Mouse (Mus musculus) heart, postnatal 36 days (tissue): ENCODE data around the gene Gm5416. TPM values are rescaled to one million over a fixed set of nuclear protein-coding genes. Genes with fewer than 3 reads are reported as not detected.
"Not testable (repeated sequence)": the region's sequence is repeated elsewhere in the genome, so short reads cannot be mapped to it uniquely, and the experiment has no call there.

Source experiments
- DNase-seq, 2 experiments: peaks; one replicate each; pipeline ENCODE4 v3.0.0; 2021 to 2022
- intact Hi-C: fragments of 180-260 bp; cut with DNase I; formaldehyde crosslinking; loops from one replicate; pipeline ENCODE4 v1.15.1; 2025
- total RNA-seq, 2 experiments: library from RNA; stranded (reverse); gene quantifications; 2 replicates each; pipeline ENCODE4 v1.2.3; 2021

The Gm5416 gene
- total RNA-seq: not detected

GRCm38 (mm10) chr16:36209967-36210453 lies at the start of gene Gm5416:
Gene Gm5416 (plus strand): TSS chr16:36210403.
- intact Hi-C loops: no loop called here
- DNase-seq: no peak

GRCm38 (mm10) chr16:36167841-36168240 lies 42.4 kb upstream of the Gm5416 start:
- intact Hi-C loops, DNase-seq: not testable (repeated sequence)

GRCm38 (mm10) chr16:36176108-36176507 lies 34.1 kb upstream of the Gm5416 start:
- intact Hi-C loops: no loop called here
- DNase-seq: no peak

DNA sequence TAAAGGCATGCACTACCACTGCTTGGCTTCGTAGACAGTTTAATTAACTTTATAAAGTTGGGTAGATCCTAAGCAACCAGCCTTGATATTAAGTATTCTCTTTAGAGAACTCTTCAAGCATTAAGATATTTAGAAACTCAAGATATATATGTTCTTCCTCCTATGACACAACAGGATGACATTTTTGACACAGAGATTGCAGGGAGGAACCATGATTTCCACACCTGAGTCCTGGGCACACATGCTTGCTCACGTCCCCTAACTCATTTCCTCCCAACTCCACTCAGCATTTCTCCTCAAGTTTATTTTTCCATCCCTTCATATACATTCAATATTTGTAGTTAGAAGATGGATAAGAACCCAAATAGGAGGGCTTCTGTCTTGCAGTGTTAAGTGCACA lies 30.3 kb upstream of the Gm5416 start:
- intact Hi-C loops: no loop called here

DNA sequence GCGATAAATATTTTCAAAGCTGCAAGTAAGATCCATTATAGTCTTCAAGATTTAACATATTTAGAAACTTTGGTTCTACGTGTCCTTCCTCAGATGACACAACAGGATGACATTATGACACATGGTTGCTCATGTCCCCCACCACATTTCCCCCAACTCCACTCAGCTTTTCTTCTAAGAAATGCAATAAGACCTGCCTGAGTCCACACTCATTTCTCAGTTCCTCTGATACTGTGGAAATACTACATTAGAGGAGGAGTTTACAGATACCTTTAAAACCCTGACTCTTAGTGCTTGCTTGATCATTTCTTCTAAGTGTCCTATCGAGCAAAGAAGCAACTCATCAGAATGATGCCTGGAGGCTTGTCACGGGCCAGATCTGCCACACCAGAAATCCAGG lies 26.3 kb upstream of the Gm5416 start, which contains the start of gene Gm5483:
Gm5483 (plus strand) TSS at position 301 of the 400 bp plus-strand sequence.
- intact Hi-C loops, DNase-seq: not testable (repeated sequence)

More for the DNA sequence above, 30.3 kb upstream of the Gm5416 start:
- DNase-seq: no peak

GRCm38 (mm10) chr16:36199226-36199625 lies 11.0 kb upstream of the Gm5416 start:
- intact Hi-C loops: no loop called here
- DNase-seq: no peak

- no peak for DNase-seq
Observed at GRCm38 (mm10) chr16:36203846-36204245, 6.4 kb upstream of the Gm5416 start.

DNA sequence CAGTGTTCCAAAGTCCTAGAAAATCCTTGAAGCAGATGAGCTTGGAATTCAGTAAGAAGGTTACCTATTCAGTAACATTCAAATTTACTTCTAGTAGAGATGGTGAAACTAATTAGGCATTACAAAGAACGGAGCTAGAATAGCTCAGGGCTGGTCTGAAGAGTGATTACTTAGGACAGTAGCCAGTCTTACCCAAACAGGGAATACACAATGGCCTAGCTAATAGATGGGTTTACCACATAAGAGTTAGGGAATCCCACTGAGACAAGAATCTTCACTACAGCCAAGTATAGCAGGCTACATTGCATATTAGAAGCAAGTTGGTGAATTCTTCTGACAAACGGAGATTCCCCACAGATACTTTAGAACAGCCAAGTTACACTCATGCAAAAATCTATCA lies 4.5 kb upstream of the Gm5416 start:
- intact Hi-C loops, DNase-seq: not testable (repeated sequence)

More at GRCm38 (mm10) chr16:36203846-36204245, 6.4 kb upstream of the Gm5416 start:
- intact Hi-C loops: no loop called here

- DNase-seq, intact Hi-C loops: not testable (repeated sequence)
Observed at GRCm38 (mm10) chr16:36221168-36221567, 11.0 kb downstream of the Gm5416 start, which contains the start of gene 2010005H15Rik. Gene 2010005H15Rik (plus strand): TSS chr16:36221468.

GRCm38 (mm10) chr16:36260585-36260984 lies 50.4 kb downstream of the Gm5416 start:
- intact Hi-C loops, DNase-seq: not testable (repeated sequence)

Other genes with a start within 250 kb of the Gm5416 start
- 100 to 1,000 TPM; 121 to 128 TPM for gene Kpna1, start 231.7 kb upstream of the Gm5416 start, total RNA-seq
- 1 to 10 TPM; 2.7 to 3.2 TPM for gene Wdr5b, start 169.2 kb upstream of the Gm5416 start, total RNA-seq
- gene Fam162a, start 138.8 kb upstream of the Gm5416 start, total RNA-seq: 100 to 1,000 TPM; 230 to 246 TPM
- 10 to 100 TPM; 29.0 to 29.1 TPM for gene Ccdc58, start 138.7 kb upstream of the Gm5416 start, total RNA-seq
- not detected for gene Csta1, start 79.2 kb upstream of the Gm5416 start, total RNA-seq
- gene Stfa2l1, start 53.6 kb upstream of the Gm5416 start, total RNA-seq: not detected
- not detected for gene Gm5483, start 26.2 kb upstream of the Gm5416 start, total RNA-seq
- gene 2010005H15Rik, start 11.1 kb downstream of the Gm5416 start, total RNA-seq: not detected
- not detected for gene Stfa1, start 66.5 kb downstream of the Gm5416 start, total RNA-seq
- gene BC117090, start 123.9 kb downstream of the Gm5416 start, total RNA-seq: not detected
- not detected for gene BC100530, start 157.3 kb downstream of the Gm5416 start, total RNA-seq
- not detected for gene Stfa2, start 198.1 kb downstream of the Gm5416 start, total RNA-seq
- gene Stfa3, start 245.0 kb downstream of the Gm5416 start, total RNA-seq: not detected